Mouse (Mus musculus) E14TG2a.4 (cell line): ENCODE measurements around the gene Col1a2.

Experiments used
- CTCF ChIP-seq: conservative IDR thresholded peaks from 2 replicates; pipeline ENCODE4 v1.5.1; 2014; ENCODE audit warnings: low read length
- NANOG ChIP-seq: IDR thresholded peaks from 2 replicates; pipeline ENCODE4 v1.6.1; 2014; ENCODE audit warnings: borderline replicate concordance, low read length, mixed read lengths
- POU5F1 ChIP-seq: IDR thresholded peaks from 2 replicates; pipeline ENCODE4 v1.6.1; 2014; ENCODE audit warnings: low read length, borderline replicate concordance

DNA sequence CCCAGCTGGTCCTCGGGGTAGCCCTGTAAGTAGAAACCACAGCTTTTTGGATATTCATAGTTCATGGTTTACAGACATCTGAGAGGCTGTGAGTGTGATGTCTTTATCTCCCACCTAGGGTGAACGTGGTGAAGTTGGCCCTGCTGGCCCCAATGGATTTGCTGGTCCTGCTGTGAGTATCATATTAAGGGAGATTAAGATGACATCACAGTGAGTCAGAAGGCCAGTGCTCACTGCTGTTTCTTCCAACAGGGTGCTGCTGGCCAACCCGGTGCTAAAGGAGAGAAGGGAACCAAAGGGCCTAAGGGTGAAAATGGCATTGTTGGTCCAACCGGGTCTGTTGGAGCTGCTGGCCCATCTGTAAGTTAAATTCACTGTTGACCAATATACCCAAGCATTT is 26.4 kb downstream of the Col1a2 start:
- TF ChIP-seq CTCF (no peak), POU5F1 (no peak), NANOG (no peak)
